Mouse (Mus musculus) T-helper 17 cell (primary cell): ENCODE measurements around the gene Lyrm4.

Source experiments
- in situ Hi-C, 2 experiments: fragments of 300-600 bp; cut with MboI, MseI; formaldehyde crosslinking; loops; 1 replicate in 1 of 2; 2 replicates in 1 of 2; pipeline ENCODE4 v1.15.1; 2025; ENCODE audit warnings: high pct_unique_total_duplicates in 2 of 2

Gene Lyrm4

GRCm38 (mm10) chr13:36105591-36105990 lies 11.7 kb downstream of the Lyrm4 start:
- in situ Hi-C loops, result no loop called here

GRCm38 (mm10) chr13:36096684-36097383 lies 20.5 kb downstream of the Lyrm4 start:
- in situ Hi-C loops, result no loop called here

GRCm38 (mm10) chr13:36088168-36088567 lies 29.2 kb downstream of the Lyrm4 start:
- in situ Hi-C loops, result no loop called here

GRCm38 (mm10) chr13:36087427-36087826 lies 29.9 kb downstream of the Lyrm4 start:
- in situ Hi-C loops, result no loop called here

GRCm38 (mm10) chr13:36086608-36087391 lies 30.5 kb downstream of the Lyrm4 start:
- in situ Hi-C loops, result no loop called here

GRCm38 (mm10) chr13:36085971-36086370 lies 31.4 kb downstream of the Lyrm4 start:
- in situ Hi-C loops, result no loop called here

- in situ Hi-C loops, result no loop called here
Observed at GRCm38 (mm10) chr13:36084701-36085100, 32.6 kb downstream of the Lyrm4 start.

- in situ Hi-C loops, result no loop called here
Observed at GRCm38 (mm10) chr13:36081591-36081990, 35.7 kb downstream of the Lyrm4 start.

- in situ Hi-C loops, result no loop called here
Observed at GRCm38 (mm10) chr13:36074484-36074883, 42.8 kb downstream of the Lyrm4 start.

- in situ Hi-C loops, result no loop called here
Observed at GRCm38 (mm10) chr13:36066676-36067075, 50.6 kb downstream of the Lyrm4 start.

GRCm38 (mm10) chr13:36057489-36057888 lies 59.8 kb downstream of the Lyrm4 start:
- in situ Hi-C loops, result loop anchor here in 1 of 2 experiments (10.0 kb wide), 1 partner anchor 1633 kb away; no protein-coding TSS in a partner anchor

- in situ Hi-C loops, result loop anchor here in 1 of 2 experiments (10.0 kb wide), 1 partner anchor 1632 kb away; no protein-coding TSS in a partner anchor
Observed at GRCm38 (mm10) chr13:36056925-36057324, 60.4 kb downstream of the Lyrm4 start.

- in situ Hi-C loops, result loop anchor here in 1 of 2 experiments (10.0 kb wide), 1 partner anchor 1632 kb away; no protein-coding TSS in a partner anchor
Observed at GRCm38 (mm10) chr13:36056509-36056908, 60.8 kb downstream of the Lyrm4 start.

- in situ Hi-C loops, result loop anchor here in 1 of 2 experiments (10.0 kb wide), 1 partner anchor 1079 kb away; no protein-coding TSS in a partner anchor
Observed at GRCm38 (mm10) chr13:36035528-36035927, 81.8 kb downstream of the Lyrm4 start.

- in situ Hi-C loops, result loop anchor here in 1 of 2 experiments (10.0 kb wide), 1 partner anchor 1083 kb away; no protein-coding TSS in a partner anchor
Observed at GRCm38 (mm10) chr13:36031959-36032358, 85.4 kb downstream of the Lyrm4 start.

- in situ Hi-C loops, result loop anchor here (5.0 to 10.0 kb wide), 5 partner anchors 225 to 1308 kb away; no protein-coding TSS in a partner anchor
Observed at GRCm38 (mm10) chr13:36019309-36020274, 97.7 kb downstream of the Lyrm4 start.

GRCm38 (mm10) chr13:36018017-36018416 lies 99.3 kb downstream of the Lyrm4 start:
- in situ Hi-C loops, result loop anchor here in 1 of 2 experiments (10.0 kb wide), 1 partner anchor 1297 kb away; no protein-coding TSS in a partner anchor

GRCm38 (mm10) chr13:36015636-36016035 lies 101.7 kb downstream of the Lyrm4 start:
- in situ Hi-C loops, result loop anchor here in 1 of 2 experiments (10.0 kb wide), 1 partner anchor 1299 kb away; no protein-coding TSS in a partner anchor

- in situ Hi-C loops, result loop anchor here in 1 of 2 experiments (10.0 kb wide), 1 partner anchor 1305 kb away; no protein-coding TSS in a partner anchor
Observed at GRCm38 (mm10) chr13:36009981-36010380, 107.3 kb downstream of the Lyrm4 start.

- in situ Hi-C loops, result no loop called here
Observed at GRCm38 (mm10) chr13:36000798-36001197, 116.5 kb downstream of the Lyrm4 start.

- in situ Hi-C loops, result no loop called here
Observed at GRCm38 (mm10) chr13:35997606-35998005, 119.7 kb downstream of the Lyrm4 start.
